Mouse (Mus musculus) liver, adult 2 months (tissue): ENCODE results near the gene Tcte3. TPM values are rescaled to one million over a fixed set of nuclear protein-coding genes. Genes with fewer than 3 reads are reported as not detected.
"Not testable (repeated sequence)": the region's sequence is repeated elsewhere in the genome, so short reads cannot be mapped to it uniquely, and the experiment has no call there.

Source experiments
- DNase-seq: peaks from one replicate; pipeline ENCODE4 v3.0.0-alpha.2; 2011; ENCODE audit warnings: low read depth, low spot score; ENCODE audit errors: extremely low read depth
- H3K27ac ChIP-seq: fragments of 200-500 bp; replicated peaks from 2 replicates; pipeline ENCODE4 v1.5.1; 2012; ENCODE audit warnings: low read depth, mild to moderate bottlenecking, control low read depth, inconsistent platforms, low read length; ENCODE audit not compliant: insufficient read depth
- H3K27me3 ChIP-seq: fragments of 200-500 bp; 2 replicates; pipeline ENCODE4 v1.6.1; 2012; ENCODE audit warnings: mild to moderate bottlenecking, moderate library complexity, low read length, inconsistent platforms; ENCODE audit not compliant: control insufficient read depth, insufficient read depth
- H3K36me3 ChIP-seq: fragments of 200-500 bp; 2 replicates; pipeline ENCODE4 v1.6.1; 2012; ENCODE audit warnings: low read length, inconsistent platforms; ENCODE audit not compliant: control insufficient read depth, insufficient read depth
- H3K4me1 ChIP-seq: fragments of 200-500 bp; 2 replicates; pipeline ENCODE4 v1.6.1; 2011; ENCODE audit warnings: low read length; ENCODE audit not compliant: control insufficient read depth, insufficient read depth
- H3K4me3 ChIP-seq: fragments of 200-500 bp; 2 replicates; pipeline ENCODE4 v1.5.1; 2011; ENCODE audit warnings: low read depth, mild to moderate bottlenecking, control low read depth, low read length, moderate library complexity; ENCODE audit not compliant: insufficient read depth
- H3K79me2 ChIP-seq: fragments of 200-500 bp; 2 replicates; pipeline ENCODE4 v1.6.1; 2012; ENCODE audit warnings: inconsistent platforms, mild to moderate bottlenecking, low read length, moderate library complexity; ENCODE audit not compliant: control insufficient read depth, insufficient read depth
- H3K9ac ChIP-seq: fragments of 200-500 bp; 2 replicates; pipeline ENCODE4 v1.6.1; 2012; ENCODE audit warnings: low read depth, mild to moderate bottlenecking, control low read depth, inconsistent platforms, low read length
- WGBS: fragments of 180-500 bp; shearing (Covaris S2); methylation state at CpG from one replicate; pipeline ENCODE4 v1.1.7; 2018; 5-methylcytosine and 5-hydroxymethylcytosine counted together
- polyA plus RNA-seq: library from polyadenylated mRNA; depleted of rRNA; stranded (reverse); fragments of >200 nt; gene quantifications from 2 replicates; pipeline ENCODE4 v1.2.3, GENCODE M21; 2012
- total RNA-seq: library from RNA; depleted of rRNA; stranded (reverse); fragments of >200 nt; gene quantifications from 2 replicates; pipeline ENCODE4 v1.2.3, GENCODE M21; 2014

The Tcte3 gene
- total and polyA plus RNA-seq, 2 experiments = not detected

- H3K27me3 ChIP-seq, H3K79me2 ChIP-seq, H3K36me3 ChIP-seq, H3K9ac ChIP-seq, H3K4me3 ChIP-seq, DNase-seq, H3K4me1 ChIP-seq, H3K27ac ChIP-seq: not testable (repeated sequence)
- no CpG with 5 or more reads among the region's 3 CpGs for WGBS
Measured at GRCm38 (mm10) chr17:15009088-15009487, 32.2 kb downstream of the Tcte3 start.

DNA sequence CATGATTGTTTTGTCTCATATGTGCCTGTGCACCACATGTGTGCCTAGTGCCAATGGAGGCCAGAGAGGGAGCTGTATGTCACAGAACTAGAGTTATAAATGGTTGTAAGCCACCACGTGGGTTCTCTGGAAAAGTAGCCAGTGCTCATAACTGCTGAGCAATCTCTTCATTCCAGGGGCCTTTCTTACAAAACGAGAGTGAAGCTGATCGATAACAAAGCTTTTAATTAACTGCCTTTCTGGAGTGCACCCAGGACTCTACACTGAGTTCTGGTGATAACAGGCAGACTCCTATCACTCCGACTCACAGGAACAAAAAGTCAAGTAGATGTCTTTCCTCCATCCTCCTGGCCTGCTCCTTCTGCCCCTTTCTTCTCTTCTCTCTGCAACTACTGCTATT, 41.2 kb downstream of the Tcte3 start:
- not testable (repeated sequence) for H3K79me2 ChIP-seq, H3K9ac ChIP-seq, H3K4me3 ChIP-seq, H3K4me1 ChIP-seq, DNase-seq, H3K36me3 ChIP-seq, H3K27ac ChIP-seq, H3K27me3 ChIP-seq
- no CpG with 5 or more reads among the region's 4 CpGs for WGBS

- not testable (repeated sequence) for H3K27ac ChIP-seq, H3K4me3 ChIP-seq, H3K4me1 ChIP-seq, H3K27me3 ChIP-seq, H3K36me3 ChIP-seq, DNase-seq, H3K9ac ChIP-seq, H3K79me2 ChIP-seq
- WGBS = no CpG with 5 or more reads among the region's 5 CpGs
Measured at GRCm38 (mm10) chr17:14994140-14994539, 47.1 kb downstream of the Tcte3 start.

DNA sequence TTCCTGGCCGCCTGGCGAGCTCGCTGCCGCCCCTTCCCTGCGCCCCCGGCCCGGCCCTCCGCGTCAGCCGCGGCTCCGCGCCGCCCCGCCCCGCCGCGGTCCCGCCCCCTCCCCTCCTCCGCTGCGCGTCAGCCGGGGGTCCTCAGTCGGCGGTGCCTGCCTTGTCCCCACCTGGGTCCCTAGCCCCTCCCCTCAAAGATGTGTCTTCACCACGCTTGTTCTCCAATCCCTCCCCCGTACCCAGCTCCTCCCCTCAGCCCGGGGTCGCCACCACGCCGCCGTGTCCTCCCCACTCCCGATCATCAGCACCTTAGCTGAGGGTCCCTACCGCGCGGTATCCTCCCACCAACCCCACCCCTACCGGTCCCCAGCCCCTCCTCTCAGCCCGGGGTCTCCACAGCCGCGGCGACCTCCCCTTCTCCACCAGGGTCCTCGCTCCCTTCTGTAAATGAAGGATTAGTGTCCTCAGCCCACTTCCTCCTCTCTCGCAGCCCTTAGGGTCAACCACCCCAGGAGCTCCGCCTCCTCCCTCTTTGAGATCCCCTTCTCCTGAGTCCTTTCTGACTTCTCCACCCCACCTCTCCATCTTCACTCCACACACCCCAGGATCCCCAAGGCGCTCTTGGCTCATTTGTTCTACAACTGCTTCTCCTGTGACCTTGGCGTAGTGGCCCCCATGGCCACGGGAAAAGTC, 48.0 kb downstream of the Tcte3 start:
- H3K4me1 ChIP-seq, H3K27me3 ChIP-seq, H3K79me2 ChIP-seq, H3K27ac ChIP-seq, H3K9ac ChIP-seq, H3K36me3 ChIP-seq, H3K4me3 ChIP-seq, DNase-seq: not testable (repeated sequence)
- WGBS = no CpG with 5 or more reads among the region's 47 CpGs

DNA sequence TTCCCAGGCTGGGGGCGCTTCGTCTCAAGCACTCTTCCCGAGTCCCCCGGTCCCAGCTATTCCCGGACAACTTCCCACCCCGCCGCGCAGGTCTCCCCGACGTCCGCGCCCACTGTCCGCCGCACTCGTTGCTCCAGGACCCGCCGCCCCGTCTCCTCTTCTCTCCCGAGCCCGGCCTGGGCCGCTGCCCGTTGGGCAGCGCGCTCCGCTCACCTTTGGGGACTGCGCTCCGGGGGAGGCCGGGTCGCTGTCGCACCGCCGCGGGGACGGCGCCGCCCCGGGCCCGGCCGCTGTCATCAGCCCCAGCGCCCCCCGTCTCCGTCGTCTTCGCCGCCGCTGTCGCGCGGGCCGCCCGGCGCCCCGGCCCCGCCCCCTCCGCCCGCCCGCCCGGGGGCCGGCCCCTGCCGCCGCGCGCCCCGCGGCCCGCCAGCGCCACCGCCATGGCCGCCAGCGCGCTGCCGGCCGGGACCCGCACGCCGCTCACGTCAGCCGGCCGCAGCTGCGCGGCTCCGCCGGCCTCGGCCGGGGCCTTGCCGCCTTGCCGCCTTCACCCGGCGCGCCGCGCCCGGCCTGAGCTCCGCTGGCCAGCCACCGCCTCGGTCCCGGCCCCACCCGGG, 48.7 kb downstream of the Tcte3 start:
- H3K79me2 ChIP-seq, H3K36me3 ChIP-seq, DNase-seq, H3K27me3 ChIP-seq, H3K4me3 ChIP-seq, H3K4me1 ChIP-seq, H3K27ac ChIP-seq, H3K9ac ChIP-seq: not testable (repeated sequence)
- WGBS = no CpG with 5 or more reads among the region's 98 CpGs

- not testable (repeated sequence) for H3K27me3 ChIP-seq, H3K79me2 ChIP-seq, DNase-seq, H3K36me3 ChIP-seq, H3K4me3 ChIP-seq, H3K9ac ChIP-seq, H3K4me1 ChIP-seq
- peak overlapping the region; percentile 44; the same call in 1 of the 2 replicates for H3K27ac ChIP-seq
- 55% methylated on average over 4 of the region's 5 CpGs for WGBS
Measured at GRCm38 (mm10) chr17:14990116-14990702, 51.1 kb downstream of the Tcte3 start.

- H3K36me3 ChIP-seq = not testable (repeated sequence)
- no CpG with 5 or more reads among the region's 60 CpGs for WGBS
Measured at GRCm38 (mm10) chr17:14978362-14979038, 62.8 kb downstream of the Tcte3 start, which contains the start of the genes 9030025P20Rik and Gm3417. 9030025P20Rik (plus strand) TSS chr17:14978468. Gm3417 (minus strand) TSS chr17:14978790.

DNA sequence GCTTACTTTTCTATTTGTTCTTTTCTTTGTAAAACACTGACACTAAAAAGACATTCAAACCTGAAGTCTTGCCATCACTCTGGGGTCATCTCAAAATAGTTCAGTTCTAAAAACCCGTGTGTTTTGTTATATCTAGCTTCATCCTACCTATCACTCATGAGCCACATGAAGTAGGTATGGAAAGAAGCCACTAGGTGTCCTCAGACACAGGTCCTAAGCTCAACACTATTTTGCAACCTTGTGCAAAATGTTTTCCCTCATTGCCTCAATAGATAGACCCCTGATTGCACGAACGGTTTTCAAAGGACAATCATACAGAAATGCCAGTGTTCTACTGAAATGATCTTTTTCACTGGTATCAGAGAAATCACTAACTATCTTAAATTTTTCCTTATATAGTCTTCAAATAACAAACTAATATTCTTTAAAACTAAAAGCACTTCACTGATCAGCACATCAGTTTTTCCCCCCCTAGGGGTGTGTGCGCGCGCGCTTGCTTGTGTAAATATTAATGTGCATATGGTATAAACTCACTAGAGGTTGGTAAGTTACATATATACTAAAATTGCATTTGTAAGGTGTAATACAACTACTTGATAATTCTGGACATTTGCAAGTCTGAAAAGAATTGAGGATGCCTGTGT, 63.4 kb downstream of the Tcte3 start:
- DNase-seq, H3K36me3 ChIP-seq, H3K4me1 ChIP-seq, H3K79me2 ChIP-seq, H3K27me3 ChIP-seq, H3K27ac ChIP-seq, H3K4me3 ChIP-seq, H3K9ac ChIP-seq: not testable (repeated sequence)
- 0% methylated on average over 4 of the region's 7 CpGs for WGBS

More at GRCm38 (mm10) chr17:14978362-14979038, 62.8 kb downstream of the Tcte3 start, which contains the start of the genes 9030025P20Rik and Gm3417:
- H3K79me2 ChIP-seq, H3K4me1 ChIP-seq, H3K4me3 ChIP-seq, DNase-seq, H3K27ac ChIP-seq, H3K9ac ChIP-seq, H3K27me3 ChIP-seq: not testable (repeated sequence)
